ENCODE assay signal across 24 mouse cellular contexts in the genomic region with DNA sequence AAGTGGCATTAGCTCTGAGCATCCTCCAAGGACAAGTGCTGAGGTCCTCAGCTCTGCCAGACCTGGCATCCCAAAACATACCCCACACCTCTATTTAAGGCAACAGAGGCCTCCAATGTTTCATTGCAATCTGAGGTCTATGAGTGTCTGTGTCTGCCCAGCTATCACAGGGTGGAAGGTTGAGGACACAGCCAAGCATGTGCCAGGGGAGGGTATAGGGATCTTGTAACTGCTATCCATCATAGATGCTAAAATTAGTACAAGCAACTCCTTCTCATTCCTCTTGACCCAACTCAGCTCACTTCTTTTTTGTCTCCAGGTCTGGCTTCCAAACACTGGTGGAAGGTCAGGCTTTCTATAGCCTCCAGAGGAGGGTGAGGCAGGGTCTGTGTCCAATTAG.
DNase-seq lines count a peak whose midpoint lies in the region; ATAC-seq and TF ChIP-seq lines count a peak whose summit lies in the region.
"Had no signal": no experiment of that assay in that cellular context is flagged by ENCODE, and none has a peak within 500 bp of the region (broad histone marks: within the 10 kb centered on the region; RNA-seq: fewer than 3 reads in every experiment).

No protein-coding gene starts in this region.

- no peak for TF ChIP-seq CTCF in heart, adult 2 months (IDR thresholded peaks at IDR 0.05)

- peak; percentile 70 for DNase-seq in gastrocnemius, adult 18-20 months (ENCODE audit: low spot score)
- DNase-seq in gastrocnemius, postnatal 4 days (ENCODE audit: low spot score in 2 of 2): no peak
- peak in 1 of 2 experiments; percentile 36 for DNase-seq in heart, adult 2 months
- DNase-seq in heart, postnatal 36 days: no peak
- peak; percentile 56 for DNase-seq in midbrain, embryonic 11.5 days (ENCODE audit: low spot score, missing footprints)
- DNase-seq in right cerebral cortex, postnatal 4 days: no peak
- DNase-seq: adrenal gland, postnatal 10 days; cerebellum, adult 9-10 months; cerebellum, postnatal 36 days; kidney, adult 2 months; kidney, postnatal 4 days; liver, postnatal 0 days; lung, postnatal 36 days; thymus, postnatal 4 days had no signal

- H3K36me3 ChIP-seq in heart, adult 2 months (ENCODE audit: control insufficient read depth, insufficient read depth, low read length): no peaks in the 10 kb centered on the region
- H3K36me3 ChIP-seq in midbrain, embryonic 11.5 days (ENCODE audit: control insufficient read depth, insufficient read depth, low read length): no peaks in the 10 kb centered on the region
- no peaks in the 10 kb centered on the region for H3K36me3 ChIP-seq in midbrain, embryonic 13.5 days
- H3K36me3 ChIP-seq: embryonic facial prominence, embryonic 12.5 days; intestine, embryonic 15.5 days; liver, embryonic 12.5 days; midbrain, embryonic 12.5 days; neural tube, embryonic 13.5 days had no signal

- H3K4me2 ChIP-seq in midbrain, embryonic 11.5 days: no peak overlapping the region
- H3K4me2 ChIP-seq in midbrain, embryonic 13.5 days (replicated peaks): no peak overlapping the region
- H3K4me2 ChIP-seq: embryonic facial prominence, embryonic 12.5 days; intestine, embryonic 15.5 days; liver, embryonic 12.5 days; midbrain, embryonic 12.5 days; neural tube, embryonic 13.5 days had no signal

- H3K27ac ChIP-seq in heart, adult 2 months: peak overlapping the region; percentile 40; the same call in 1 of the 2 replicates
- no peak overlapping the region for H3K27ac ChIP-seq in midbrain, embryonic 11.5 days (ENCODE audit: low read depth, low read length)
- H3K27ac ChIP-seq in midbrain, embryonic 13.5 days: no peak overlapping the region
- H3K27ac ChIP-seq: embryonic facial prominence, embryonic 12.5 days; intestine, embryonic 15.5 days; kidney, postnatal 0 days; liver, embryonic 12.5 days; midbrain, embryonic 12.5 days; neural tube, embryonic 13.5 days had no signal

- no peak overlapping the region for H3K9ac ChIP-seq in heart, adult 2 months (ENCODE audit: low read depth, low read length)
- no peak overlapping the region for H3K9ac ChIP-seq in midbrain, embryonic 11.5 days (ENCODE audit: low read length)
- no peak overlapping the region for H3K9ac ChIP-seq in midbrain, embryonic 13.5 days (replicated peaks)
- H3K9ac ChIP-seq: embryonic facial prominence, embryonic 12.5 days; intestine, embryonic 15.5 days; liver, embryonic 12.5 days; liver, postnatal 0 days; midbrain, embryonic 12.5 days; neural tube, embryonic 13.5 days had no signal

- no peak for ATAC-seq in midbrain, embryonic 11.5 days (ENCODE audit: low FRiP score)
- no peak for ATAC-seq in midbrain, embryonic 13.5 days
- ATAC-seq: forebrain, embryonic 16.5 days; hindbrain, embryonic 16.5 days; intestine, embryonic 15.5 days; liver, embryonic 12.5 days; liver, postnatal 0 days; Patski had no signal

- no peak overlapping the region for H3K4me3 ChIP-seq in heart, adult 2 months
- no peak overlapping the region for H3K4me3 ChIP-seq in midbrain, embryonic 11.5 days (ENCODE audit: low read depth, low read length)
- no peak overlapping the region for H3K4me3 ChIP-seq in midbrain, embryonic 13.5 days (replicated peaks)
- H3K4me3 ChIP-seq: embryonic facial prominence, embryonic 12.5 days; intestine, embryonic 15.5 days; liver, embryonic 12.5 days; midbrain, embryonic 12.5 days; neural tube, embryonic 13.5 days had no signal

- no peaks in the 10 kb centered on the region for H3K9me3 ChIP-seq in midbrain, embryonic 11.5 days (ENCODE audit: control insufficient read depth, low read length)
- no peaks in the 10 kb centered on the region for H3K9me3 ChIP-seq in midbrain, embryonic 13.5 days
- H3K9me3 ChIP-seq: embryonic facial prominence, embryonic 12.5 days; intestine, embryonic 15.5 days; liver, embryonic 12.5 days; midbrain, embryonic 12.5 days; neural tube, embryonic 13.5 days had no signal

- no peak for TF ChIP-seq POLR2A in heart, adult 2 months (IDR thresholded peaks at IDR 0.05; ENCODE audit: insufficient read depth, low read depth, low read length)

- H3K4me1 ChIP-seq in heart, adult 2 months (ENCODE audit: control insufficient read depth, insufficient read depth, low read length): peaks cover 2% of the 10 kb centered on the region; the same call in 1 of the 2 replicates
- H3K4me1 ChIP-seq in midbrain, embryonic 11.5 days (ENCODE audit: control insufficient read depth, insufficient read depth, low read length): no peaks in the 10 kb centered on the region
- no peaks in the 10 kb centered on the region for H3K4me1 ChIP-seq in midbrain, embryonic 13.5 days (replicated peaks)
- H3K4me1 ChIP-seq: midbrain, embryonic 12.5 days had no signal

- intact Hi-C loops in heart, adult 2 months (cut with DNase I): no loop called here
- intact Hi-C loops in heart, postnatal 36 days (cut with DNase I): no loop called here

- H3K79me2 ChIP-seq in heart, adult 2 months (replicated peaks; ENCODE audit: control insufficient read depth, insufficient read depth, low read length): no peaks in the 10 kb centered on the region

- TF ChIP-seq EP300 in heart, adult 2 months (IDR thresholded peaks at IDR 0.05; ENCODE audit: insufficient read depth, low read depth, low read length): 0 out of 2 replicates have a peak, but pooled peaks have one; percentile 28

- H3K27me3 ChIP-seq in heart, adult 2 months (ENCODE audit: control insufficient read depth, insufficient read depth, low read length): no peaks in the 10 kb centered on the region
- no peaks in the 10 kb centered on the region for H3K27me3 ChIP-seq in midbrain, embryonic 11.5 days (ENCODE audit: control insufficient read depth, insufficient read depth, low read length)
- no peaks in the 10 kb centered on the region for H3K27me3 ChIP-seq in midbrain, embryonic 13.5 days
- H3K27me3 ChIP-seq: embryonic facial prominence, embryonic 12.5 days; intestine, embryonic 15.5 days; midbrain, embryonic 12.5 days; neural tube, embryonic 13.5 days; Patski had no signal

Comparison
In these comparisons a context has a peak if more than half of its experiments do, and no peak if none do; other contexts are left out.
1. DNase-seq: peak in gastrocnemius, adult 18-20 months (single experiment) and midbrain, embryonic 11.5 days (single experiment); none in gastrocnemius, postnatal 4 days (0 of 2), heart, postnatal 36 days (0 of 2) and right cerebral cortex, postnatal 4 days (single experiment).